Mouse (Mus musculus) erythroid progenitor cell, adult 5-6 weeks (primary cell): Measurements from ENCODE around the gene Mzf1. TPM values are rescaled to one million over a fixed set of nuclear protein-coding genes. Genes with fewer than 3 reads are reported as not detected.

Experiments used
- ATAC-seq: replicated peaks from 2 replicates; pipeline ENCODE4 v1.8.0; 2016; ENCODE audit warnings: moderate number of reproducible peaks, mild to moderate bottlenecking, moderate TSS enrichment, inconsistent platforms; ENCODE audit not compliant: poor library complexity, low FRiP score, severe bottlenecking
- total RNA-seq, 2 experiments: library from RNA; stranded (forward) in 1 of 2; stranded (reverse) in 1 of 2; fragments of 150-400 nt in 1 of 2; fragments of 186-747, 209-891 nt in 1 of 2; gene quantifications; 2 replicates each; pipeline versions ENCODE4 v1.2.3 to v1.2.4; 2015 to 2017; ENCODE audit warnings: low replicate concordance in 2 of 2

Mzf1 gene
- total RNA-seq, 2 experiments from 2014 or later: not detected

DNA sequence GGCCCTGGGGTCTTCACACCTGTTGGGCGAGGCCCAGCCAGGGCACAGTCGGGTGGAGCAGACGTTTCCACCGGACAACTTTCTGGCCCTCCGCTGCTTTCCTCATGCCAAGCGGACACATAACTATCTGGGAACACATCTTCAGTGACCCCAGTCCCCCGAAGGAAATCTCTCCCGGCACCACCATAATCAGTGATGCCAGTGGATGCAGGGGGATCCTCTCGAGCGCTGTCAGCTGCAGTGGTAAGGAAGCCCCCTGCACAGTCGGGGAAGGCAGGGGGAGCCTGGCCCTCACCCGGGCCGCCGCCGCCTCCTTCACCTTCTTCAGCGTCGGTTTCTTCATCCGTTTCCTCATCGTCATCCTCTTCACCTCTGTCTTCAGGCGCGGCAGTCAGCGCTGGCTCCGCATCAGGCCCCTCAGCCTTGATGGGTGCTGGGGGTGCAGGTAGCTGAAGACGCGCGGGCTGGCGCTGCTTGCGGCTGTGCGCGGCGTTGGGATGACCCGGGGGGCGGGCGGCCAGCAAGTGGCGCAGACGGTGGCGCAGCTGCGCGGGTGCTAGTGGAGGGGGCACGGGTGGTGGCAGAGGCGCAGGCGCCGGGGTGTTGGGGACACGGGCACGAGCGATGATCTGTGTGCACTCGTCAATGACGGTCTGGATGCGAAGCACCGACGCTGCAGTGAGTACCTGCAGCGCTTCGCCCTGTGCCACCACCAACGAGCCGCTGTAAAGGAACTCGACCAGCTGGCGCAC lies 47.0 kb downstream of the Mzf1 start:
- ATAC-seq: no peak

DNA sequence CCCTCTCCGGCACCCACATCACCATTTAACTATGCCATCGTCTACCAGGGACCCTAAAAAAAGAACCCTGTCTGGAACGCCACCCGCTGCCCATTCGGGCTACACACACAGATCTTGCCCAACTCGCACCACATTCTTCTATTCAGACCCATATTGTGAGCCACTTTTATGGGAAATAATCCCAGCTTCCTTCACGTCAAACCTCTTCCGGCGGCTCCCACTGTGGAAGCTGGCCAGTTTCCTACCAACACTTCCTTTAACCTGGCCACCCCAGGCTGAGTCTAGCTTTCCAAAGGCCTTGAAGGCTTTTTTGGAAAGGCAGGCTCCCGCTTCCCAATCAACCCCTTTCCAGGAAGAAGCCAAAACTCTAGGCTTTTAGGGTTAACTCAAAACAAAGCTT lies 48.0 kb downstream of the Mzf1 start:
- no peak for ATAC-seq

GRCm38 (mm10) chr7:13006011-13006410 lies 48.6 kb downstream of the Mzf1 start:
- no peak for ATAC-seq

DNA sequence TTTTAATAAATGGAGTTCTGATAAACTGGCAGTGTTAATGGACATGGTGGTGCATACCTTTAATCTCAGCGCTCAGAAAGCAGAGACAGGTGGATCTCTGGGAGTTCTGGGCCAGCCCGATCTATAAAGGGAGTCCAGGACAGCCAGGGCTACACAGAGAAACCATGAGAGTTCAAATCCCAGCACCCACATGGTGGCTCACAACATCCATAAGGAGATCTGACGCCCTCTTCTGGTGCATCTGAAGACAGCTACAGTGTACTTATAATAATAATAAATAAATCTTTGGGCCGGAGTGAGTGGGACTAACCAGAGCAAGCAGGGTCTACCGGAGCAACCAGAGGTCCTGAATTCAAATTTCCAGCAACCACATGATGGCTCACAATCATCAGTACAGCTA lies 51.2 kb downstream of the Mzf1 start:
- no peak for ATAC-seq

DNA sequence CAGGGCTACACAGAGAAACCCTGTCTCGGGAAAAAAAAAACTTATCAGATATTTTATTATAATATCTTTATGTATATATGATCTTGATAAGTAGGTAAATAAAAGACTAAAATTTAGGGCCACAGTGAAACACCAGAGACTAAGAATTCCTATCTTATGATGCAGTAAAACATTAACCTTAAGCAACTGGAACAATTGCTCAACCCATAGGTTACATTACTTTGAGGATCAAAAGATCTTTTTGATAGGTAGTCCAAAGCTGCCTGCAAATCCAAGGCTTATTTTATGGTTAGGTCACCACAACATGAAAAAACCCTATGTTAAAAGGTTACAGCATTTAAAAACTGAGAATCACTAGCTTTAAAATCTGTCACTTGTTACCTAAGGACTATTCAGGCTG lies 53.0 kb downstream of the Mzf1 start:
- no peak for ATAC-seq

DNA sequence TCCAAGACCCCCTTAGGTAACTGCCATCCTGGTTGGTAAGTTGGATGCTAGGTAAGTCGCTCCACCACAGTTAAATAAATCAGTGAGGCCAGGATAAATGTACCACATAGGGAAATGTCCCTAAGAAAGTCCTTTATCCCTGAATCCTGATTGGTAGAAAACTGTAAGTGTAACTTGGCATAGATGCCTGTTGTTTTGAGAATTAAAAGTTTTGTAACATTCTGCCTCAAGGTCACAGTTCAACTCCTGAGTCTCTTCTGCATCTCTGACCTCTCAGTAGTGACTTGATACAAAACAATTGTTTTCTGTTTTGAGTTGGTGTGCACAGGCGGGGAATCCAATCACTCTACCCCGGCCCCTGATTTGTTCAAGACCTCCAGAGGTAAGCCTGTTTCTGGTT lies 55.7 kb downstream of the Mzf1 start, which contains the start of gene Trim28:
Gene Trim28 (plus strand): TSS at position 264 of the 400 bp plus-strand sequence.
- ATAC-seq: no peak

DNA sequence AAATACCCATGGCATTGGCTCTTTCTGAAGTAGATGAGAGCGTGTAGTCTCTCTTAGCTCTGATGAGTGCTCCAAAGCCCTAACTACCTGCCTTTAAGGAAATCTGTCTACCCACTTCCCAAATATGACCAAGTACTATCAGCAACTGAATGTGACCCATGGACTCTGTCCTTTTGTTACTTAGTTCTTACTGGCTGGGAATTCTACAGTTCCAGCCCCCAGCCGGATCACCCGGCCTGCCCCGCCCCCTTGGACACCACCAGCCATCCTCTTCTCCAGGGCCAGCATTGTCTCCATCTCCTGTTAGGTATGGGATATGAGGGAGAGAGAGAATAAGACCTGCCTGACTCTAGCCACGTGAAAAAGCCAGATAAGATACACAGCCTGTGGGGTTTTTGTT lies 56.5 kb downstream of the Mzf1 start, which contains the start of gene Slc27a5:
Gene Slc27a5 (minus strand): TSS at position 140 of the 400 bp plus-strand sequence.
- no peak for ATAC-seq

GRCm38 (mm10) chr7:12997230-12997629 lies 57.3 kb downstream of the Mzf1 start:
- ATAC-seq: no peak

- ATAC-seq: no peak
Measured at GRCm38 (mm10) chr7:12995862-12996261, 58.7 kb downstream of the Mzf1 start.

DNA sequence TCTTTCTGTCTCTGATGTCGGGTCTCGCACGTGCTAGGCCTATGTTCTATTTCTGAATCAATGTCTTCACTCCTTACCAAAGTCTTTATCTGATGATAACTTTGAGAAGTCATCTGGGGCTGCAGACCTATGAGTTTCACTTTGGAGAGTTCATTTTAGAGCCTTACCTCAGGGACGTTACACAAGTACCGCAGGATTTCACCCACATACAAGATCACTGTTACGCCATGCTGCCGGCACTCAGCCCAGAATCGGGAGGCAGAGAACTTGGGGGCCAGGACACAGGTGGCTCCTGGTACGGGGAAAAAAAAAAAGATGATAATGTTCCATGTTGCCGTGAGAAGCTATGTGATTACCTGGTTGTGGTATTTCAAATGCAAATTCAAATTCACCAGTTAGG lies 61.4 kb downstream of the Mzf1 start:
- ATAC-seq: no peak

Other genes starting within 250 kb of the Mzf1 start
- 6.5 and 15.5 TPM in 2 replicates for gene Zfp329, start 235.9 kb downstream of the Mzf1 start, total RNA-seq (2015; ENCODE audit: low replicate concordance)
- 3.1 and 4.5 TPM in 2 replicates for gene Zfp329, start 235.9 kb downstream of the Mzf1 start, total RNA-seq (2017; ENCODE audit: low replicate concordance)
- gene Zfp110, start 220.0 kb downstream of the Mzf1 start, total RNA-seq (2015; ENCODE audit: low replicate concordance): 14.3 and 14.4 TPM in 2 replicates
- gene Zfp110, start 220.0 kb downstream of the Mzf1 start, total RNA-seq (2017; ENCODE audit: low replicate concordance): 16.6 and 20.9 TPM in 2 replicates
- gene Zfp128, start 173.6 kb downstream of the Mzf1 start, total RNA-seq (2015; ENCODE audit: low replicate concordance): 0.72 and 0.84 TPM in 2 replicates
- gene Zfp128, start 173.6 kb downstream of the Mzf1 start, total RNA-seq (2017; ENCODE audit: low replicate concordance): 1.0 and 1.9 TPM in 2 replicates
- 0.72 and 10.5 TPM in 2 replicates for gene Zscan22, start 156.9 kb downstream of the Mzf1 start, total RNA-seq (2015; ENCODE audit: low replicate concordance)
- 1.4 TPM in 1 of 2 replicates, not detected in the other for gene Zscan22, start 156.9 kb downstream of the Mzf1 start, total RNA-seq (2017; ENCODE audit: low replicate concordance)
- 579 and 738 TPM in 2 replicates for gene Rps5, start 132.5 kb downstream of the Mzf1 start, total RNA-seq (2015; ENCODE audit: low replicate concordance)
- 178 and 253 TPM in 2 replicates for gene Rps5, start 132.5 kb downstream of the Mzf1 start, total RNA-seq (2017; ENCODE audit: low replicate concordance)
- 0.42 TPM in 1 of 2 replicates, not detected in the other for gene Rnf225, start 127.3 kb downstream of the Mzf1 start, total RNA-seq (2015; ENCODE audit: low replicate concordance)
- gene Rnf225, start 127.3 kb downstream of the Mzf1 start, total RNA-seq (2017; ENCODE audit: low replicate concordance): 0.51 TPM in 1 of 2 replicates, not detected in the other
- 0.42 and 0.72 TPM in 2 replicates for gene Zfp324, start 88.9 kb downstream of the Mzf1 start, total RNA-seq (2015; ENCODE audit: low replicate concordance)
- 1.4 and 1.7 TPM in 2 replicates for gene Zfp324, start 88.9 kb downstream of the Mzf1 start, total RNA-seq (2017; ENCODE audit: low replicate concordance)
- 0.72 and 5.9 TPM in 2 replicates for gene Zfp446, start 76.9 kb downstream of the Mzf1 start, total RNA-seq (2015; ENCODE audit: low replicate concordance)
- 0.39 and 0.68 TPM in 2 replicates for gene Zfp446, start 76.9 kb downstream of the Mzf1 start, total RNA-seq (2017; ENCODE audit: low replicate concordance)
- not detected in 2 replicates for gene Slc27a5, start 56.6 kb downstream of the Mzf1 start, total RNA-seq (2015; ENCODE audit: low replicate concordance)
- not detected in 2 replicates for gene Slc27a5, start 56.6 kb downstream of the Mzf1 start, total RNA-seq (2017; ENCODE audit: low replicate concordance)
- 194 and 220 TPM in 2 replicates for gene Trim28, start 55.6 kb downstream of the Mzf1 start, total RNA-seq (2015; ENCODE audit: low replicate concordance)
- 137 and 141 TPM in 2 replicates for gene Trim28, start 55.6 kb downstream of the Mzf1 start, total RNA-seq (2017; ENCODE audit: low replicate concordance)
- gene Zbtb45, start 44.7 kb downstream of the Mzf1 start, total RNA-seq (2015; ENCODE audit: low replicate concordance): 4.0 and 10.1 TPM in 2 replicates
- 6.7 and 7.6 TPM in 2 replicates for gene Zbtb45, start 44.7 kb downstream of the Mzf1 start, total RNA-seq (2017; ENCODE audit: low replicate concordance)
- gene Chmp2a, start 20.0 kb downstream of the Mzf1 start, total RNA-seq (2015; ENCODE audit: low replicate concordance): 116 and 138 TPM in 2 replicates
- 125 and 153 TPM in 2 replicates for gene Chmp2a, start 20.0 kb downstream of the Mzf1 start, total RNA-seq (2017; ENCODE audit: low replicate concordance)
- gene Ube2m, start 16.5 kb downstream of the Mzf1 start, total RNA-seq (2015; ENCODE audit: low replicate concordance): 70.0 and 96.9 TPM in 2 replicates
- 61.0 and 94.6 TPM in 2 replicates for gene Ube2m, start 16.5 kb downstream of the Mzf1 start, total RNA-seq (2017; ENCODE audit: low replicate concordance)
- gene Vmn1r85, start 40.4 kb upstream of the Mzf1 start, total RNA-seq (2015; ENCODE audit: low replicate concordance): not detected in 2 replicates
- gene Vmn1r85, start 40.4 kb upstream of the Mzf1 start, total RNA-seq (2017; ENCODE audit: low replicate concordance): not detected in 2 replicates
- not detected in 2 replicates for gene Vmn1r86, start 65.2 kb upstream of the Mzf1 start, total RNA-seq (2015; ENCODE audit: low replicate concordance)
- gene Vmn1r86, start 65.2 kb upstream of the Mzf1 start, total RNA-seq (2017; ENCODE audit: low replicate concordance): not detected in 2 replicates
- not detected in 2 replicates for gene Vmn1r87, start 85.4 kb upstream of the Mzf1 start, total RNA-seq (2015; ENCODE audit: low replicate concordance)
- gene Vmn1r87, start 85.4 kb upstream of the Mzf1 start, total RNA-seq (2017; ENCODE audit: low replicate concordance): not detected in 2 replicates
- not detected in 2 replicates for gene Vmn1r88, start 104.8 kb upstream of the Mzf1 start, total RNA-seq (2015; ENCODE audit: low replicate concordance)
- not detected in 2 replicates for gene Vmn1r88, start 104.8 kb upstream of the Mzf1 start, total RNA-seq (2017; ENCODE audit: low replicate concordance)
- gene Vmn1r89, start 158.3 kb upstream of the Mzf1 start, total RNA-seq (2015; ENCODE audit: low replicate concordance): not detected in 2 replicates
- gene Vmn1r89, start 158.3 kb upstream of the Mzf1 start, total RNA-seq (2017; ENCODE audit: low replicate concordance): not detected in 2 replicates
- gene Lig1, start 222.5 kb upstream of the Mzf1 start, total RNA-seq (2015; ENCODE audit: low replicate concordance): 174 and 196 TPM in 2 replicates
- 133 and 162 TPM in 2 replicates for gene Lig1, start 222.5 kb upstream of the Mzf1 start, total RNA-seq (2017; ENCODE audit: low replicate concordance)
- gene Zswim9, start 224.0 kb upstream of the Mzf1 start, total RNA-seq (2015; ENCODE audit: low replicate concordance): 5.9 and 8.6 TPM in 2 replicates
- 5.1 and 7.1 TPM in 2 replicates for gene Zswim9, start 224.0 kb upstream of the Mzf1 start, total RNA-seq (2017; ENCODE audit: low replicate concordance)